Mouse (Mus musculus) kidney, embryonic 16.5 days (tissue): Measurements from ENCODE around the gene Mcm2. TPM values are rescaled to one million over a fixed set of nuclear protein-coding genes. Genes with fewer than 3 reads are reported as not detected.

Source experiments
- ATAC-seq: fragments of 200-750 bp; cut with Nextera tagmentation; 2 replicates; pipeline ENCODE4 v1.8.0; 2017; ENCODE audit warnings: moderate TSS enrichment; ENCODE audit not compliant: low FRiP score, low TSS enrichment
- H3K27ac ChIP-seq: fragments of 300-500 bp; sonication (generic); 2 replicates; pipeline ENCODE4 v1.5.1; 2014; ENCODE audit warnings: low read length
- H3K27me3 ChIP-seq: fragments of 300-500 bp; sonication (generic); 2 replicates; pipeline ENCODE4 v1.6.1; 2014; ENCODE audit warnings: low read length, control low read depth, mixed read lengths; ENCODE audit not compliant: insufficient read depth
- H3K36me3 ChIP-seq: fragments of 300-500 bp; sonication (generic); 2 replicates; pipeline ENCODE4 v1.6.1; 2014; ENCODE audit warnings: low read length, control low read depth, mixed read lengths; ENCODE audit not compliant: insufficient read depth
- H3K4me1 ChIP-seq: fragments of 300-500 bp; sonication (generic); 2 replicates; pipeline ENCODE4 v1.6.1; 2014; ENCODE audit warnings: low read length, control low read depth, mixed read lengths; ENCODE audit not compliant: insufficient read depth
- H3K4me2 ChIP-seq: fragments of 300-500 bp; sonication (generic); replicated peaks from 2 replicates; pipeline ENCODE4 v1.6.1; 2014; ENCODE audit warnings: low read depth, low read length
- H3K4me3 ChIP-seq: fragments of 300-500 bp; sonication (generic); 2 replicates; pipeline ENCODE4 v1.5.1; 2014; ENCODE audit warnings: mild to moderate bottlenecking, low read length
- H3K9ac ChIP-seq: fragments of 300-500 bp; sonication (generic); replicated peaks from 2 replicates; pipeline ENCODE4 v1.6.1; 2014; ENCODE audit warnings: low read length
- H3K9me3 ChIP-seq: fragments of 300-500 bp; sonication (generic); 2 replicates; pipeline ENCODE4 v1.6.1; 2016; ENCODE audit warnings: low read length, control low read depth
- WGBS: fragments of 180-500 bp; shearing (Covaris S2); extraction: QIAGEN DNeasy Blood & Tissue Kit; methylation state at CpG from one replicate; pipeline ENCODE4 v1.1.7; 2014; 5-methylcytosine and 5-hydroxymethylcytosine counted together
- polyA plus RNA-seq: library from polyadenylated mRNA; unstranded; fragments of >200 nt; fragmentation: Nextera tagmentation; extraction: Ambion mirVana; gene quantifications from 2 replicates; pipeline ENCODE4 v1.2.1, GENCODE M21; 2015

Gene Mcm2
- polyA plus RNA-seq, 1 experiment from 2014 or later: 151 TPM

DNA sequence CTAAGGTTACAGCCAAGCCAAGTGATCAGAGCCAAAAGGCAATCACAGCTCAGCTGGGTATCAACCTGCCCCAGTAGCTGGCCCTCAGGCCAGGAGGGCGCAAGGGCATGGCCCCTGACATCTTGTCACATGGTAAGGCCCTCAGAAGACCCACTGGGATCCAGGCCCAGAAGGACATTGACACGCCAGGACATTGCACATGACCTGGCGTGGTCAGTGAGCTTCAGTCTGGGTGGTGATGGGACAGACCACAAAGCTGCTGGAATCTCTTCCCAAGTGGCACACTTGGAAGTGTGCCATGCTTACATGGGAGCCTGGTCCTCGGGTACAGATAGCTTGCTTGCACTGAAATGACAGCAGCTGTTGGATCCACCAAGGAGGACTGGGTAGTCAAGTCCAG lies 14.4 kb upstream of the Mcm2 start:
- H3K27ac ChIP-seq: no peak overlapping the region
- H3K4me2 ChIP-seq: no peak overlapping the region
- H3K27me3 ChIP-seq: no peaks in the 10 kb centered on the region
- H3K9ac ChIP-seq: no peak overlapping the region
- H3K4me3 ChIP-seq: no peak overlapping the region
- ATAC-seq: no peak
- peaks cover 30% of the 10 kb centered on the region for H3K36me3 ChIP-seq
- no peaks in the 10 kb centered on the region for H3K4me1 ChIP-seq
- H3K9me3 ChIP-seq: no peaks in the 10 kb centered on the region
- WGBS: 87% methylated on average over 4 of the region's 4 CpGs

DNA sequence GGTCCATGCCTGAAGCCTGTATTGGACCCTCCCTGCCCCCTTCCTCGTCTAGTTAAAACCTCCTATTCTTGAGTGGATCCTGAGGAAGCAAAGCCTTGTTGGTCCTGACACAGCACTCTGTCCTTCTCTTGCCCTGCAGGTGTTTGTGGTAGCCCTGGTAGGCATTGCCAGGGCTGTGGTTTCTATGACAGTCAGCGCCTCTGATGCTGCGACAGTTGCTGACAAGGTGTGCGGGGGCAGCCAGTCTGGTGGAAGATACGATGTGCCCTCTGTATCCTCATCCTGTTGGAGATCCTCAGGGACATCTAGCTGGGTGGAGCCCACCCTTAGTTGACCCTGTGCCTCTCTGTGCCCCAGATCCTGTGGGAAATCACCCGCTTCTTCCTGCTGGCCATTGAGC lies 10.6 kb upstream of the Mcm2 start:
- Histone ChIP-seq H3K27me3 (no peaks in the 10 kb centered on the region), H3K4me1 (peaks cover 21% of the 10 kb centered on the region), H3K9ac (no peak overlapping the region), H3K9me3 (no peaks in the 10 kb centered on the region), H3K27ac (no peak overlapping the region), H3K36me3 (peaks cover 30% of the 10 kb centered on the region), H3K4me2 (no peak overlapping the region), H3K4me3 (no peak overlapping the region)
- 87% methylated on average over 6 of the region's 6 CpGs for WGBS
- ATAC-seq: no peak

DNA sequence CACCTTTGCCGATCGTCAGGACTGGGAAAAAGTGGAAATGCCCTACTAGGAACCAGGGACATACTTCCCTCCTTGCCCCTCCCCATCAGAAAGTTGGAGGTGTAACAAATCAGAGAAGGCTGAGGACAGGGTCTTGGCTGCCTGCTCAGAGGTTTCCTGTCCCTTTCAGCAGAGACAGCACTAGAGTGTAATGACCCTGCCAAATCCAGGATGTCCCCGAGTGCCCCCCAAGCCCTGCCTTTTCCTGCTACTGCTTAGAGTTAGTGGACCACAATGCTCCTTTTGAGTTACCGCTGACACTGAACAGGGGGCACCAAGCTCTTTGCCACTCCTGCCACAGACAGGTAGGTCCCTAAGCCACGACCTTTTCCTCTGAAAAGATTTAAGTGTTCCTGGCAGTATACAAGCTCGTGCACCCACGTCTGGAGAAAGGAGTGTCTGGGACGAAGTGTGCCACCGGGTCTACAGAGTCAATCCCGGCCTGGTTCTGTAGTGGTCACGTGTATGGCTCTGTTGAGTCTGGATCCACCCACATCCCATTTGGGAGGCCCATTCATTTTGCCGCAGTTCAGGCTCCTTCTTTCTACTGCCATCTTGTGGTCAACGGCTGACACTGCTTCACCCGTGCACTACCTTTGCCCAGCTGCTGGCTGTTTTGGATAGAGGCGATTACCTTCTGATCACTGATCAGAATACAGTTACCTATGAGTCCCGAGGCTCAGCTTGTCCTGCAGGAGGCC lies 8.0 kb upstream of the Mcm2 start:
- Histone ChIP-seq H3K4me3 (no peak overlapping the region), H3K27me3 (no peaks in the 10 kb centered on the region), H3K9me3 (no peaks in the 10 kb centered on the region), H3K4me2 (peak overlapping the region; percentile 28; the same call in 1 of the 2 replicates), H3K9ac (0 out of 2 replicates have a peak overlapping the region, but pooled peaks have one; percentile 8), H3K27ac (0 out of 2 replicates have a peak overlapping the region, but pooled peaks have one; percentile 47), H3K36me3 (peaks cover 20% of the 10 kb centered on the region), H3K4me1 (peaks cover 34% of the 10 kb centered on the region)
- 15% methylated on average over 16 of the region's 16 CpGs for WGBS
- ATAC-seq: peak; percentile 10; the same call in 1 of the 2 replicates

DNA sequence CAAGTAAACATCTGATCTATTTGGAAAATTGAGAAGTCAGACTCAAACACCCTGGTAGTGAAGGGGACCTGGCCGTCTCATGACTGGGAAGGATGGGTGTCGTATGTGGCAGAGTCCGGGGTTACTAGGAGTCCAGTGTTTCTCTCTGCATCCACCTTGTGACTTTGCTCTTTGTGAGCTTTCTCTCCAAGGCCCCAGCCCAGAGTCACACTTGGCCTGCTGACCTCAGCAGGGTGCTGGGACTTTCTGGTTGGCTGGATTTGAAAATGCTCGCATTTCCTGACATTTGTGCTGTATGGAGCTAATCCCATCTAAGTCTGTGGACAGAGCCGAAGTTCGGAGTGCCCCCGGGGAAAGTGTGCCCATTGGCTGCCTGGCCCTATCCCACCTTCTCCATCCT lies 6.5 kb upstream of the Mcm2 start:
- no peaks in the 10 kb centered on the region for H3K27me3 ChIP-seq
- no peak for ATAC-seq
- WGBS: 77% methylated on average over 7 of the region's 7 CpGs
- no peak overlapping the region for H3K27ac ChIP-seq
- H3K4me3 ChIP-seq: no peak overlapping the region
- no peak overlapping the region for H3K4me2 ChIP-seq
- H3K9ac ChIP-seq: 0 out of 2 replicates have a peak overlapping the region, but pooled peaks have one; percentile 33
- H3K4me1 ChIP-seq: peaks cover 42% of the 10 kb centered on the region
- no peaks in the 10 kb centered on the region for H3K9me3 ChIP-seq
- H3K36me3 ChIP-seq: peaks cover 9% of the 10 kb centered on the region

DNA sequence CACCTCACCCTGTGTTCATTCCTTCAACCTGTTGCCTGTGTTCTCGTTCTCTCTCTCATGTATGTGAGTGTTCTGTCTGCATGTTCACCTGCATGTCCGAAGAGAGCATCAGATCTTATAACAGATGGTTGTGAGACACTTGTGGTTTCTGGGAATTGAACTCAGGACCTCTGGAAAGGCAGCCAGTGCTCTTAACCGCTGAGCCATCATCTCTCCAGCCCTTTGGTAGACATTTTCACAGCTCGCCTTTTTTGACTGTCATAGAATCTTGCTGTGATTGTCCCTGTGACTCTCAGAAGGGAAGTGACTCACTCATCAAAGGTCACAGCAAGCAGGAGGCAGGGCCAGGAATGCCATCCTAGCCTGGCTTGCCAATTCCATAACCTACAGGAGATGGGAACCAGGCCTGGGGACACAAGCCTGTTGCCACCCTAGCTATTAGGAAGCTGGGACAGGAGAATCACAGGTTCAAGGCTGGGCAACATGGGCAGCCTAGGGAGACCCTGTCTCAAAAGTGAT lies 5.9 kb upstream of the Mcm2 start:
- H3K36me3 ChIP-seq: peaks cover 4% of the 10 kb centered on the region; the same call in 1 of the 2 replicates
- no peak overlapping the region for H3K4me2 ChIP-seq

DNA sequence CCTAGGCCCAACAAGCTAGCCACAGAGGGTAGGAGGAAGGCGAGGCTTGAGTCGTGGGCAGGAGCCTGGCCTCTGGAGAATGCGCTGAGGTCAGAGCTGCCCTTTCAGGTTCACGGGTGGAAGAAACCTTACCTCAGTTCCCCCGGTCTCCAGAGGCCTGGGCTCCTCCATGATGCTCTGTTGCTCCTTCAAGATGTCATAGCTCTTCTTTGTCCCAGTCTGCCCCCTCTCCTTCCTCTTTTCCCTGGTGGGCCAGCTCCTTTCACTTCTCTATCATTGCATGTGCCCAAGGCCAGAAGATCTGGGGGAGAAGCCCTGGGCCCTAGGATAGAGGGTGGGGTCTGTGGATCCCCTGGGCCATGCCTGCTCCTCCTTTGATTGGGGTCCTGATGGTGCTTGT lies 5.1 kb upstream of the Mcm2 start:
- Histone ChIP-seq H3K4me2 (peak overlapping the region; percentile 95), H3K9ac (peak overlapping the region; percentile 90), H3K36me3 (no peaks in the 10 kb centered on the region), H3K9me3 (no peaks in the 10 kb centered on the region), H3K4me3 (peak overlapping the region; percentile 81; the same call in 1 of the 2 replicates), H3K27ac (no peak overlapping the region), H3K27me3 (no peaks in the 10 kb centered on the region), H3K4me1 (peaks cover 42% of the 10 kb centered on the region)
- WGBS: 61% methylated on average over 5 of the region's 5 CpGs
- ATAC-seq: no peak

More for the DNA sequence above, 5.9 kb upstream of the Mcm2 start:
- WGBS: 88% methylated on average over 4 of the region's 4 CpGs
- Histone ChIP-seq H3K27me3 (no peaks in the 10 kb centered on the region), H3K4me3 (no peak overlapping the region), H3K4me1 (peaks cover 42% of the 10 kb centered on the region), H3K9ac (no peak overlapping the region), H3K27ac (no peak overlapping the region), H3K9me3 (no peaks in the 10 kb centered on the region)
- no peak for ATAC-seq

DNA sequence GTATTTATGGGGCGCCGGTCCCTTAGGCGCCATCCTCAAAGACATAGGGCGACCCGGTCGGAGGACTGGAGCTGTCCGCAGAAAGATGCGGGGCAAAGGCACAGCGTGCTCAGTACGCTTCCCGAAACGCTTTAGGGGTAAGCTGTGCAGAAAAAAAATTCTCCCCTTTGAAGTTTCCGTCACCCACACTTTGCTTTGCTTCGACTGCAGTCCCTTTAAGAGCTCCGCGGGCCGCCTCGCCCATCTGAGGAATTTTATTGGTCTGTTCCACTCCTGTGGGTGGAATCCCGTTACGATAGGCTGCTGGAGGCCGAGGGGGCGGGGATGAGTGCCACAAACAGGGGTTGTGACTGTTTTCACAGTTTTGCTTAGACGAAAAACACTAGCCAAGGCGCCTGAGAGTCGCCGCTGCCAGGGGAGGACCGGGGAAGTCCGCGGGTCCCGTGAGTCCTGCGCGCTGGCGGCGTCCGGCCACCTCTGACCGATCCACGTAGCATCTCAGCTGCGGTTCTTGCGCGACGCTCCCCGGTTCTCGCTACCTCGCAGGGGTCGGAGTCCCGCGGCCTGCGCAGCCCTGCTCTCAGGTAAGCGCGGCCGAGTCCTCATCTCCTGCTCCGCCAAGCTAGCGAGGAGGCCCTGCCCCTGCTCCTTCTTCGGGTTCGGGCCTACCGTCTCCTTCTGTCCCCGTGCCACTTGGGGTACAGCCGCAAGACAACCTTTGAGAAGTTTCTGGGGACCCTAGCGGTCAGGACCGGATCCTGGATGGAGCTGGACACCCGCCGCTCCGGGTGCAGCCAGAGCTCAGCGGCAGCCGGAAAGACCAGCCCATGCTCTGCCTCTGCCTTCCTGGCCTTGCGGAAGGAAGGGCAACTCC lies 3.6 kb upstream of the Mcm2 start, which contains the start of gene Tpra1:
Gene Tpra1, plus strand, starts transcription at position 305 of the 874 bp plus-strand sequence.
- under 1% methylated on average over 66 of the region's 66 CpGs for WGBS
- H3K36me3 ChIP-seq: no peaks in the 10 kb centered on the region
- peak within 1 kb of the TSS; percentile 90 for H3K9ac ChIP-seq
- H3K27me3 ChIP-seq: no peaks in the 10 kb centered on the region
- no peaks in the 10 kb centered on the region for H3K9me3 ChIP-seq
- peak; percentile 89 for ATAC-seq
- peak within 1 kb of the TSS; percentile 95 for H3K4me2 ChIP-seq
- H3K27ac ChIP-seq: peak within 1 kb of the TSS; percentile 94
- H3K4me1 ChIP-seq: peaks cover 47% of the 10 kb centered on the region
- peak within 1 kb of the TSS; percentile 81 for H3K4me3 ChIP-seq

DNA sequence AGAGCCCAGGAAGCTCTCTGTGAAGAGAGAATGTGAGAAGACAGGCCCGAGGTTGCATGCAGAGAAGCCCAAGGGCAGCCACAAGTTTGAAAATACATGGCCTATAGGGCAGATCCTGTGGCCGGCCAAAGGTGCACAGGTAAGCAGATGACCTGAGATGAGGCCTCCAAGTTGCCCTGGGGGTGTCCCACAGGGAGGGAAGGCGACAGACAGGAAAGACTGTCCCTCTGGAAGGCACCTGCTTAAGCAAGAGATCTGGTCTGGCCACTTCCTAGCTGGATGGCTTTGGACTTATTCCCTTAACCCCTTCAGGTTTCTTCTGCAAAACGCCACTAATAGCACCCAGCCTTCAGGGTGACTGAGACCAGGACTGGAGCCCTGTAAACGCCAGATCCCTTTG lies 2.9 kb upstream of the Mcm2 start:
- Histone ChIP-seq H3K27me3 (no peaks in the 10 kb centered on the region), H3K4me3 (peak overlapping the region; percentile 81), H3K4me1 (peaks cover 52% of the 10 kb centered on the region), H3K36me3 (peaks cover under 1% of the 10 kb centered on the region; the same call in 1 of the 2 replicates), H3K4me2 (peak overlapping the region; percentile 95), H3K9ac (peak overlapping the region; percentile 81), H3K27ac (peak overlapping the region; percentile 85), H3K9me3 (no peaks in the 10 kb centered on the region)
- ATAC-seq: 0 out of 2 replicates have a peak, but pooled peaks have one; percentile 1
- 5% methylated on average over 5 of the region's 5 CpGs for WGBS

DNA sequence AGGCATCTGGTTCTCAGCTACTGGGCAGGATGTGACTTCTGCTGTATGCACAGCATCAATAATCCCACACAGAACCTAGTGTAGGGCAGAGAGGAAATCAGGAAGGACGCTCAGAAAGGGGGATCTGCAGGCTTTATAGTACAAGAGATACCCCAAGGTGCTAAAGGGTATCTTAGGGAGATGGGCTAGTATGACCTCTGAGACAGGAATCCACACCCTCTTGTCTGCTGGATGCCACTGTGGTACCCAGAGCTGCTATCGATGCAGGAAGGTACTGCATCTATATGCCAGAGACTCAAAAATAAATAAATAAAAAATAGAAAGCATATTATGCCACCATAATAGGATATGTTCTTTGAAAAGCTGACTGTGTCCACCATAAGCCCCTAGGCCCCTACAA lies 1.0 kb upstream of the Mcm2 start:
- H3K9ac ChIP-seq: no peak overlapping the region
- no peak for ATAC-seq
- H3K27ac ChIP-seq: no peak overlapping the region
- H3K9me3 ChIP-seq: no peaks in the 10 kb centered on the region
- H3K27me3 ChIP-seq: no peaks in the 10 kb centered on the region
- H3K4me1 ChIP-seq: peaks cover 37% of the 10 kb centered on the region
- H3K4me3 ChIP-seq: no peak overlapping the region
- peaks cover 9% of the 10 kb centered on the region for H3K36me3 ChIP-seq
- no peak overlapping the region for H3K4me2 ChIP-seq
- 94% methylated on average over 2 of the region's 2 CpGs for WGBS
